ENCODE assay signal across 8 mouse cellular contexts in the genomic region with DNA sequence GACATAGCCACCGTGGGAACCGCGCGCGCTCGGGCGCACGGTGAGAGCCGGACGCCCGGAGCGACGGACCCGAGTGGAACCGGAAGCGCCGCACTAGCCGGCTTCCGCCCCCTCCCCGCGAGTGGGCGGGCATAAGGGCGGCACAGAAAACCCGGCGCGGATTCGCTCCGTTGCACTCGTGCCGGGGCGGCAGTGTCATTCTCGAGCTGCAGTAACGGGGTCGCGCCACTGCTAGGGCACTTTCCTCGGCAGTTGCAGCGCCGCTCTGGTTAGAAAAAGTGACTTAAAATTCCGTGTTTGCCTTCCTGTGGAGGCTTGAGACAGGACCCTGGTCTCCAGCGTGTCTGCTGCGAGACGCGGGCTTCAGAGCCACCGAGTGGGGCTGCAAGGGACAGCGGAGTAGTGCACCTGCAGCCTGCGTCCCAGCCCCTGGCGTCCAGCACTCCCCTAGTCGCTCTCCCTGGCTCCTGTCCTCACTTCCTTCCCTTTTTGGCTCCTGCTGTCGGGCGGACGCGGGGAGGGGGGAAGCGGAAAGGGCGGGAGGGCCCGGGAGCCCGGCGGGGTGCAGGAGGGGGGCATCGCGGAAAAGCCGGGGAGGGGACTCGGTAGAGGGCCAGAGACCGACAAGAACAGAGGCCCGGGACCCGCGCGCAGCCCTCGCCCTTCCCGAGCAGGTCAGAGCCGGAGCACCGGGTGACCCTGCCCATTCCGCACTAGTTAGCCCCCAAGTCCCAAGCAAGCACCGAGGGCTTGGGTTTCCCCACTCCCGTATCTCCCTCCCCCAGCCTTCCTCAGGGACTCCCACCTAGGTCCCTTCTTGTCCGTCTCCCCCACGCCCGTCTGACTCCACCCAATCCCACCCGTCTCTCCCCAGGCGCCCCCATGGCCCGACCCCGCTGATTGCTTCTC. TPM values are rescaled to one million over a fixed set of nuclear protein-coding genes. Genes with fewer than 3 reads are reported as not detected.
A peak's percentile ranks its signal among the peaks of the same experiment; 100 is the strongest.
DNase-seq lines count a peak whose midpoint lies in the region; ATAC-seq and TF ChIP-seq lines count a peak whose summit lies in the region.

A gene (plus strand): TSS at position 173 of the 909 bp plus-strand sequence.

- peak within 1 kb of the TSS; percentile 91 for H3K9ac ChIP-seq in heart, embryonic 11.5 days (ENCODE audit: low read depth, low read length)
- H3K9ac ChIP-seq in kidney, embryonic 15.5 days = peak within 1 kb of the TSS; percentile 90

- WGBS in heart, embryonic 11.5 days (ENCODE audit: insufficient replicate concordance) = under 1% methylated on average over 73 of the region's 80 CpGs
- WGBS in kidney, embryonic 15.5 days = under 1% methylated on average over 79 of the region's 80 CpGs

- peak; percentile 40; the same call in 1 of the 2 replicates for TF ChIP-seq CTCF in brain, embryonic 14.5 days (IDR thresholded peaks at IDR 0.05; ENCODE audit: borderline replicate concordance, extremely low read depth, insufficient read depth, insufficient read length)

- H3K4me2 ChIP-seq in heart, embryonic 11.5 days = peak within 1 kb of the TSS; percentile 98
- H3K4me2 ChIP-seq in kidney, embryonic 15.5 days = peak within 1 kb of the TSS; percentile 99

- peaks cover 15% of the 10 kb centered on the region for H3K4me1 ChIP-seq in heart, embryonic 11.5 days (ENCODE audit: control insufficient read depth, insufficient read depth, low read length)
- peaks cover 24% of the 10 kb centered on the region for H3K4me1 ChIP-seq in kidney, embryonic 15.5 days

- peak within 1 kb of the TSS; percentile 94 for H3K4me3 ChIP-seq in heart, embryonic 11.5 days (ENCODE audit: low read depth, low read length)
- peak within 1 kb of the TSS; percentile 87 for H3K4me3 ChIP-seq in kidney, embryonic 15.5 days (replicated peaks)

- 0 out of 2 replicates have a peak, but pooled peaks have one; percentile 34 for TF ChIP-seq POLR2A in brain, embryonic 14.5 days (IDR thresholded peaks at IDR 0.05; ENCODE audit: borderline replicate concordance, extremely low read depth, insufficient read depth, insufficient read length, poor library complexity, severe bottlenecking)

- peak; percentile 94 for DNase-seq in CD4-positive helper T cell, adult 2 months (ENCODE audit: low read depth, low spot score)
- DNase-seq in brain, embryonic 14.5 days (ENCODE audit: low read depth) = peak; percentile 98
- peak; percentile 94 for DNase-seq in liver
- peak; percentile 78 to 85 for DNase-seq in monocyte, adult 2 months (ENCODE audit: low read depth in 1 of 2, low spot score in 2 of 2)
- peak; percentile 96 to 98 for DNase-seq in spleen, postnatal 14 days (ENCODE audit: low spot score in 2 of 2)

- peak within 1 kb of the TSS; percentile 98 for H3K27ac ChIP-seq in heart, embryonic 11.5 days (ENCODE audit: low read depth, low read length)
- peak within 1 kb of the TSS; percentile 98 for H3K27ac ChIP-seq in kidney, embryonic 15.5 days

- H3K27me3 ChIP-seq in heart, embryonic 11.5 days (ENCODE audit: control insufficient read depth, insufficient read depth, low read length) = no peaks in the 10 kb centered on the region
- no peaks in the 10 kb centered on the region for H3K27me3 ChIP-seq in kidney, embryonic 15.5 days

- no peaks in the 10 kb centered on the region for H3K9me3 ChIP-seq in heart, embryonic 11.5 days (replicated peaks; ENCODE audit: control insufficient read depth, low read length)
- H3K9me3 ChIP-seq in kidney, embryonic 15.5 days (replicated peaks) = no peaks in the 10 kb centered on the region

- peak; percentile 89 for ATAC-seq in erythroblast, adult 5-6 weeks (replicated peaks; ENCODE audit: low FRiP score, poor library complexity, severe bottlenecking)
- peak; percentile 66 for ATAC-seq in heart, embryonic 11.5 days (replicated peaks; ENCODE audit: insufficient number of reproducible peaks, low FRiP score, low TSS enrichment)
- peak; percentile 83 for ATAC-seq in kidney, embryonic 15.5 days (replicated peaks; ENCODE audit: low FRiP score)

- peaks cover 14% of the 10 kb centered on the region for H3K36me3 ChIP-seq in heart, embryonic 11.5 days (ENCODE audit: control insufficient read depth, insufficient read depth, low read length)
- peaks cover 33% of the 10 kb centered on the region for H3K36me3 ChIP-seq in kidney, embryonic 15.5 days

RNA-seq across cellular contexts. Expression of the gene that starts here (rescaled TPM):
- 184 and 285 TPM in 2 replicates for polyA plus RNA-seq in brain, embryonic 14.5 days (2012; rRNA removed)
- total RNA-seq in erythroblast, adult 5-6 weeks (2015; ENCODE audit: low replicate concordance) = 5.2 and 6.1 TPM in 2 replicates
- total RNA-seq in erythroblast, adult 5-6 weeks (2017; ENCODE audit: low replicate concordance) = 5.6 and 9.7 TPM in 2 replicates
- polyA plus RNA-seq in heart, embryonic 11.5 days (2014; fragmentation: Nextera tagmentation; extraction: Ambion mirVana) = 25.8 and 27.8 TPM in 2 replicates
- polyA plus RNA-seq in kidney, embryonic 15.5 days (2015; fragmentation: Nextera tagmentation; extraction: Ambion mirVana) = 30.7 and 34.5 TPM in 2 replicates

Comparison
In these comparisons a context has a peak if more than half of its experiments do, and no peak if none do; other contexts are left out.
1. Peak in every context shown above with its lines: DNase-seq, ATAC-seq, H3K4me3 ChIP-seq and H3K27ac ChIP-seq.